Mouse (Mus musculus): ENCODE data around the gene 1700014D04Rik. TPM values are rescaled to one million over a fixed set of nuclear protein-coding genes. Genes with fewer than 3 reads are reported as not detected.

Gene 1700014D04Rik
- polyA plus RNA-seq, 1 experiment from 2014 or later: not detected

Other genes with a start within 250 kb of the 1700014D04Rik start
- 15.6 and 16.9 TPM in 2 replicates for gene Agtpbp1, start 161.5 kb downstream of the 1700014D04Rik start, polyA plus RNA-seq (2014; fragmentation: Nextera tagmentation; extraction: Ambion mirVana)
- 53.6 and 59.7 TPM in 2 replicates for gene Naa35, start 161.5 kb downstream of the 1700014D04Rik start, polyA plus RNA-seq (2014; fragmentation: Nextera tagmentation; extraction: Ambion mirVana)
- gene Golm1, start 70.9 kb downstream of the 1700014D04Rik start, polyA plus RNA-seq (2014; fragmentation: Nextera tagmentation; extraction: Ambion mirVana): 87.9 and 96.5 TPM in 2 replicates
- gene 4921517D22Rik, start 52.6 kb downstream of the 1700014D04Rik start, polyA plus RNA-seq (2014; fragmentation: Nextera tagmentation; extraction: Ambion mirVana): not detected in 2 replicates
- gene Spata31d1a, start 36.4 kb downstream of the 1700014D04Rik start, polyA plus RNA-seq (2014; fragmentation: Nextera tagmentation; extraction: Ambion mirVana): 0.06 and 0.11 TPM in 2 replicates
- not detected in 2 replicates for gene Spata31d1b, start 34.5 kb downstream of the 1700014D04Rik start, polyA plus RNA-seq (2014; fragmentation: Nextera tagmentation; extraction: Ambion mirVana)
- gene Spata31d1d, start 15.0 kb downstream of the 1700014D04Rik start, polyA plus RNA-seq (2014; fragmentation: Nextera tagmentation; extraction: Ambion mirVana): not detected in 2 replicates
- gene Isca1, start 23.1 kb upstream of the 1700014D04Rik start, polyA plus RNA-seq (2014; fragmentation: Nextera tagmentation; extraction: Ambion mirVana): 173 and 181 TPM in 2 replicates
- not detected in 2 replicates for gene Gm49354, start 35.5 kb upstream of the 1700014D04Rik start, polyA plus RNA-seq (2014; fragmentation: Nextera tagmentation; extraction: Ambion mirVana)
- 68.2 and 69.5 TPM in 2 replicates for gene Tut7, start 76.4 kb upstream of the 1700014D04Rik start, polyA plus RNA-seq (2014; fragmentation: Nextera tagmentation; extraction: Ambion mirVana)

Measured in liver, embryonic 11.5 days (tissue).